Mouse (Mus musculus) forebrain, embryonic 13.5 days (tissue): ENCODE data around the gene Kcnk10. TPM values are rescaled to one million over a fixed set of nuclear protein-coding genes. Genes with fewer than 3 reads are reported as not detected.

Experiments used
- ATAC-seq: fragments of 200-750 bp; cut with Nextera tagmentation; 2 replicates; pipeline ENCODE4 v1.8.0; 2017
- H3K27ac ChIP-seq: fragments of 300-500 bp; sonication (generic); 2 replicates; pipeline ENCODE4 v1.5.1; 2015; ENCODE audit warnings: inconsistent platforms, mild to moderate bottlenecking, moderate library complexity
- H3K27me3 ChIP-seq: fragments of 300-500 bp; sonication (generic); 2 replicates; pipeline ENCODE4 v1.6.1; 2015; ENCODE audit warnings: mild to moderate bottlenecking, inconsistent platforms
- H3K36me3 ChIP-seq: fragments of 300-500 bp; sonication (generic); 2 replicates; pipeline ENCODE4 v1.6.1; 2015; ENCODE audit warnings: mild to moderate bottlenecking, inconsistent platforms; ENCODE audit not compliant: poor library complexity, severe bottlenecking
- H3K4me1 ChIP-seq: fragments of 300-500 bp; sonication (generic); 2 replicates; pipeline ENCODE4 v1.6.1; 2015; ENCODE audit warnings: inconsistent platforms
- H3K4me2 ChIP-seq: fragments of 300-500 bp; sonication (generic); 2 replicates; pipeline ENCODE4 v1.6.1; 2015; ENCODE audit warnings: inconsistent platforms, mild to moderate bottlenecking, moderate library complexity
- H3K4me3 ChIP-seq: fragments of 300-500 bp; sonication (generic); 2 replicates; pipeline ENCODE4 v1.5.1; 2015; ENCODE audit warnings: mild to moderate bottlenecking, inconsistent platforms
- H3K9ac ChIP-seq: fragments of 300-500 bp; sonication (generic); 2 replicates; pipeline ENCODE4 v1.6.1; 2015; ENCODE audit warnings: mild to moderate bottlenecking, inconsistent platforms
- H3K9me3 ChIP-seq: fragments of 300-500 bp; sonication (generic); replicated peaks from 2 replicates; pipeline ENCODE4 v1.6.1; 2016; ENCODE audit warnings: inconsistent platforms
- WGBS: fragments of 180-500 bp; shearing (Covaris S2); methylation state at CpG from one replicate; pipeline ENCODE4 v1.1.7; 2015; 5-methylcytosine and 5-hydroxymethylcytosine counted together
- polyA plus RNA-seq: library from polyadenylated mRNA; unstranded; fragments of >200 nt; fragmentation: Nextera tagmentation; extraction: Ambion mirVana; gene quantifications from 2 replicates; pipeline ENCODE4 v1.2.1, GENCODE M21; 2015

Gene Kcnk10
- polyA plus RNA-seq, 1 experiment from 2014 or later, result 50.9 TPM

DNA sequence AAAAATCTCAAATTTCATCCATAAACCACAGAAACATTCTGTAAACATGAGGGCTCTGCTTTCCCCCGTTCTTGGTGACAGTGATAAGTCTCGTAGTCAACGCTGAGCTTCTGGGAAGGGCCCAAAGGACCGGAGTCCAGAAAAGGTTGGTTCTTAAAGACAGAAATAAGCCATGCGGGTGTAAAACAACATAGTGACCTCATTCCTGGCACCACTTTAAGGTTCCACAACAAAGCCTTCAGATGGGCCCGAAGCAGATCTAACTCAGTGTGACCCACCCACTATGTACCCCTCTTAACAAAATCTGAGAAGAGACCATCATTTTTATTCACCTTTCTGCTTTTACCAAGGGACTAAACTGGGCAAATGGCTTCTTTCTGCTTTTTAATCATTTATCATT lies 10.2 kb downstream of the Kcnk10 start:
- Histone ChIP-seq H3K36me3 (no peaks in the 10 kb centered on the region), H3K4me2 (peak overlapping the region; percentile 24), H3K9me3 (no peaks in the 10 kb centered on the region), H3K27me3 (no peaks in the 10 kb centered on the region), H3K9ac (no peak overlapping the region), H3K4me1 (peaks cover 99% of the 10 kb centered on the region), H3K27ac (peak overlapping the region; percentile 33), H3K4me3 (no peak overlapping the region)
- WGBS, result 63% methylated on average over 6 of the region's 6 CpGs
- ATAC-seq, result no peak

- H3K4me1 ChIP-seq, result peaks cover 92% of the 10 kb centered on the region
- no peaks in the 10 kb centered on the region for H3K27me3 ChIP-seq
- H3K4me2 ChIP-seq, result peak overlapping the region; percentile 47
- no peaks in the 10 kb centered on the region for H3K9me3 ChIP-seq
- H3K4me3 ChIP-seq, result no peak overlapping the region
- H3K27ac ChIP-seq, result peak overlapping the region; percentile 95
- H3K36me3 ChIP-seq, result no peaks in the 10 kb centered on the region
- WGBS, result 9% methylated on average over 3 of the region's 3 CpGs
- H3K9ac ChIP-seq, result peak overlapping the region; percentile 38; the same call in 1 of the 2 replicates
- ATAC-seq, result peak; percentile 44
Observed at GRCm38 (mm10) chr12:98564383-98564782, 13.7 kb downstream of the Kcnk10 start.

DNA sequence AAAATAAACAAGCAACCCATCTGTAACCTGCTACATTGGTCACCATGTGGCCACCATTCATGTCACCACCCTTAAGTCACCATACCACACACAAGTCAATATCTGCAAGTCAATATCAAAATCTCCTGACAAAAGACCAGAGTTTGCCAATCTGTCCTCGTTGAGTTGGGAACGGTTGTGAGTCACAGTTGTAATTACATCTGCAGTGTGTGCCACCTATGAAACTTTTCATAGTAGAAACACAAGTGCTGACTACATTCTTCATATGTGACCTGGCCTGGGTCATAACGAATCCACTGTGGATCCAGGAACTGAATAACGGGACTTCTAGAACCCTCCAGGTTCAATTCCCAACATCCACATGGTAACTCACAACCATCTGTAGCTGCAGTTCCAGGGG lies 14.8 kb downstream of the Kcnk10 start:
- Histone ChIP-seq H3K27ac (peak overlapping the region; percentile 95), H3K9me3 (no peaks in the 10 kb centered on the region), H3K9ac (no peak overlapping the region), H3K36me3 (no peaks in the 10 kb centered on the region), H3K4me1 (peaks cover 81% of the 10 kb centered on the region), H3K4me2 (peak overlapping the region; percentile 49), H3K27me3 (no peaks in the 10 kb centered on the region), H3K4me3 (no peak overlapping the region)
- WGBS, result 37% methylated on average over 4 of the region's 4 CpGs
- no peak for ATAC-seq

GRCm38 (mm10) chr12:98562341-98562977 lies 15.7 kb downstream of the Kcnk10 start:
- H3K4me3 ChIP-seq, result peak overlapping the region; percentile 15; the same call in 1 of the 2 replicates
- no peaks in the 10 kb centered on the region for H3K27me3 ChIP-seq
- peak overlapping the region; percentile 31; the same call in 1 of the 2 replicates for H3K9ac ChIP-seq
- H3K4me1 ChIP-seq, result peaks cover 73% of the 10 kb centered on the region
- peak overlapping the region; percentile 49 for H3K4me2 ChIP-seq
- 5% methylated on average over 13 of the region's 13 CpGs for WGBS
- peak; percentile 93 for ATAC-seq
- H3K9me3 ChIP-seq, result no peaks in the 10 kb centered on the region
- peak overlapping the region; percentile 95 for H3K27ac ChIP-seq
- no peaks in the 10 kb centered on the region for H3K36me3 ChIP-seq

- no peak for ATAC-seq
- Histone ChIP-seq H3K9me3 (no peaks in the 10 kb centered on the region), H3K4me3 (no peak overlapping the region), H3K27me3 (no peaks in the 10 kb centered on the region), H3K36me3 (no peaks in the 10 kb centered on the region), H3K27ac (no peak overlapping the region), H3K4me2 (no peak overlapping the region), H3K4me1 (peaks cover 49% of the 10 kb centered on the region), H3K9ac (no peak overlapping the region)
- 89% methylated on average over 3 of the region's 3 CpGs for WGBS
Observed at GRCm38 (mm10) chr12:98560038-98560437, 18.1 kb downstream of the Kcnk10 start.

- Histone ChIP-seq H3K4me3 (no peak overlapping the region), H3K27ac (no peak overlapping the region), H3K4me1 (peaks cover 20% of the 10 kb centered on the region), H3K9me3 (no peaks in the 10 kb centered on the region), H3K36me3 (no peaks in the 10 kb centered on the region; the same call in 1 of the 2 replicates), H3K4me2 (no peak overlapping the region), H3K9ac (no peak overlapping the region), H3K27me3 (no peaks in the 10 kb centered on the region)
- whole genome bisulfite sequencing, result 84% methylated on average over 7 of the region's 7 CpGs
- no peak for ATAC-seq
Observed at GRCm38 (mm10) chr12:98557013-98557677, 21.0 kb downstream of the Kcnk10 start.

DNA sequence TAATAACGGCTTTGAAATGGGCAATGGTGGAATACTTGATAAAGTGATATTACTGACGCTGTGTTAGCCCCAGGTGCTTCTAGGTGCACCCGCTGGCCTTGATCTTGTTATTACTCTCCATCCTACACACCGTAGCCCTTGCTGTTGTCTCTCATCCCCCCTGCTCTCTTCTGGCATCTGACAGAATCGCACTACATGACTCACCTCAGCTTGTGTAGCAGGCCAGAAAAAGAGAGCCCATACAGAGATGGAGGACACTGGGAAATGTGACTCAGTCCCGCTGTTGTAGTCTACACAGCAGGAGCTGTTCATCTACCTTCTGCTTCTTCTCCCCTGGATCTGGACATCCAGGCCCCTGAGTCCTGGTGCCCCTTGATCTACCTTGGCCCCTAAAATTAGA lies 28.1 kb downstream of the Kcnk10 start:
- peaks cover 13% of the 10 kb centered on the region; the same call in 1 of the 2 replicates for H3K4me1 ChIP-seq
- peaks cover 12% of the 10 kb centered on the region; the same call in 1 of the 2 replicates for H3K36me3 ChIP-seq
- 93% methylated on average over 6 of the region's 6 CpGs for WGBS

DNA sequence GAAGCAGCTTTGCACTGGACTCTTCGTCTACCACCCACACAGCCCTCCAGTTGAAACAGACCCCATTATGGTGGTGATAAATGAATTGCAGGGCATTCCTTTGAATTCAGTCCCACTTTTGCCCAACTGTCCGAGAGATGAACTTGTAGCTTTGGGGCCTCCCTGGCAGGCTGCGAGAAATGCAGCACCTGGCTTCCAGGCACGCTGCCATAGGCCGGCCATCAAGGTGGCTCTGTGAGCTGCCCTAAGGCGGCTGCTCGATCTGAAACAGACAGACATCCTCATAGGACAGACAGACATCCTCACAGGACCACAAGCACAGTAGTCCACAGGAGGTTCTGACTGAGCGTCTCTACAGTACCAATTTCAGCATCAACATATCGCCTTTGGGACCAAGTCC lies 30.0 kb downstream of the Kcnk10 start:
- no peak for ATAC-seq
- H3K9ac ChIP-seq, result no peak overlapping the region
- no peak overlapping the region for H3K27ac ChIP-seq

More for the DNA sequence above, 28.1 kb downstream of the Kcnk10 start:
- Histone ChIP-seq H3K9me3 (no peaks in the 10 kb centered on the region), H3K4me3 (no peak overlapping the region), H3K27ac (no peak overlapping the region), H3K9ac (no peak overlapping the region), H3K27me3 (no peaks in the 10 kb centered on the region), H3K4me2 (no peak overlapping the region)
- no peak for ATAC-seq

GRCm38 (mm10) chr12:98545875-98546274 lies 32.2 kb downstream of the Kcnk10 start:
- H3K4me3 ChIP-seq, result no peak overlapping the region
- peaks cover 18% of the 10 kb centered on the region; the same call in 1 of the 2 replicates for H3K4me1 ChIP-seq
- peak overlapping the region; percentile 35; the same call in 1 of the 2 replicates for H3K27ac ChIP-seq
- H3K9ac ChIP-seq, result no peak overlapping the region
- H3K4me2 ChIP-seq, result no peak overlapping the region
- 0 out of 2 replicates have a peak, but pooled peaks cover 7% of the 10 kb centered on the region for H3K36me3 ChIP-seq
- ATAC-seq, result peak; percentile 40; the same call in 1 of the 2 replicates
- no peaks in the 10 kb centered on the region for H3K27me3 ChIP-seq
- WGBS, result 78% methylated on average over 2 of the region's 2 CpGs
- no peaks in the 10 kb centered on the region for H3K9me3 ChIP-seq

More for the DNA sequence above, 30.0 kb downstream of the Kcnk10 start:
- Histone ChIP-seq H3K4me2 (no peak overlapping the region), H3K36me3 (peaks cover 12% of the 10 kb centered on the region; the same call in 1 of the 2 replicates), H3K27me3 (no peaks in the 10 kb centered on the region), H3K9me3 (no peaks in the 10 kb centered on the region), H3K4me1 (peaks cover 18% of the 10 kb centered on the region; the same call in 1 of the 2 replicates), H3K4me3 (no peak overlapping the region)
- 87% methylated on average over 9 of the region's 9 CpGs for WGBS

DNA sequence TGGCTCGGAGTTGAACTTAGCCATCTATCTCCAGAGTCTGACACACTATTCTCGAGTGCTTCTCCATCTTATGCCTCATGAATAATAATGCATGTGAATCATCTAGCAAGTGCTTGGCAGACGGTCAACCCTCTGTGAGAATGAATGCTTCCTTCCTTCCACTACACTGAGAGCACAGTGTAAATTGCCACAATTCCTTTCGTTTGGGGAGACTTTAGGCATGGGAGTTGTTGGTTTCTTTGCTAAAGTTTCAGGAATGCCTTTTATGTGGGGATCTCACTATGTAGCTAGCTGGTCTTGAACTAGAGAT lies 32.9 kb downstream of the Kcnk10 start:
- Histone ChIP-seq H3K27me3 (no peaks in the 10 kb centered on the region), H3K4me1 (peaks cover 18% of the 10 kb centered on the region; the same call in 1 of the 2 replicates), H3K4me2 (no peak overlapping the region), H3K36me3 (0 out of 2 replicates have a peak, but pooled peaks cover 14% of the 10 kb centered on the region), H3K4me3 (no peak overlapping the region), H3K9me3 (no peaks in the 10 kb centered on the region), H3K27ac (peak overlapping the region; percentile 35; the same call in 1 of the 2 replicates), H3K9ac (no peak overlapping the region)
- ATAC-seq, result peak; percentile 76
- WGBS, result 57% methylated on average over 4 of the region's 4 CpGs

DNA sequence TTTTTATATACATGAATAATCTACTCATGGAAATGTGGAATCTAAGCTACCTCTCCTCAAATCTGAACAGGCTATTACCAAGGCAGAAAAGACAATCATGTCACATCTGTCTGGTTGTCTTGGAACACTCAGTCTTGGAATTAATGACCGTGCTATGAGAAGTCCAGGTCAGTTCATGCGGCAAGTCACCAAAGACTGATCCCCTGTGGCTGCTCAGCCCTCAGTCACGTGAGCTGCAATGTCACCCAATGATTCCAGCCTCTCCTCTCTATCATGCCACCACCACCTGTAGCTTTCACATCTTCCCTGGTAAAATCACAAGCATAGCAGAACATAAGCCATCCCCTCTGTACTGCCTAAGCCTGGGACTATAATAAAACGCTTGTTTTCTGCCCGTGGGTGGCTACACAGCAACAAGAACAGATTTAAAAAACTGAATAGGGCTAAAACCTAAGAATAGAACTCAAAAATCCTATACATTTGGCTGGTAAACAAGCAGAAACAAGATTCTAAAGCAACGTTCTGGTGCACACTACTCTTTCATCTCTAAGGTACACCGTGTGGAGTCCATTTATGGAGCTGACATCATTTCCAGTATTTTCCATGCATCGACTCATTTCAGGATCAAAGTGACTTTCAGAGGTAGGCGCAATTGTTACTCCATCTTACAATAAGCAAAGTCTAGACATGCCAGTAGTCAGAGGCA lies 33.4 kb downstream of the Kcnk10 start:
- no peak for ATAC-seq
- H3K27me3 ChIP-seq, result no peaks in the 10 kb centered on the region
- H3K36me3 ChIP-seq, result 0 out of 2 replicates have a peak, but pooled peaks cover 17% of the 10 kb centered on the region
- 86% methylated on average over 9 of the region's 9 CpGs for WGBS
- H3K4me2 ChIP-seq, result no peak overlapping the region
- peaks cover 18% of the 10 kb centered on the region; the same call in 1 of the 2 replicates for H3K4me1 ChIP-seq
- no peak overlapping the region for H3K9ac ChIP-seq
- peak overlapping the region; percentile 35; the same call in 1 of the 2 replicates for H3K27ac ChIP-seq
- H3K4me3 ChIP-seq, result no peak overlapping the region
- no peaks in the 10 kb centered on the region for H3K9me3 ChIP-seq

DNA sequence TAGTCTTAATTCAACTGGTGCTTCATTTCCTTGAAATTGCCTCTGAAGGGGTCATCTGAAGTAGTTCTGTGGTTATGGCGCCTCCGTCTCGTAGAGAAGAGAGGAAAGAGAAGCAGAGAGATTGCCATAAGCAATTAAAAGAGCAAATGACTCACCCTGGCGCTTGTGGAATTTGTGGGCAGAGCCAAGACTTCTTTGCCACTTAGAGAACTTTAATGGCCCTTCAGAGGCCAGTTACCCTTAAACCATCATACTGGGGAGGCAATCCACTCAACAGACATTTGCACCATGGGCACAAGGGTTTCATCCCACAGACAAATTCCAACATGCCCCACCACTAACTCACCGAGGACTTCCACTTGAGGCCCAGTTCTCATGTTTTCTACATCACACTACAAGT lies 41.4 kb downstream of the Kcnk10 start:
- 90% methylated on average over 5 of the region's 5 CpGs for WGBS
- H3K27ac ChIP-seq, result no peak overlapping the region

More for the DNA sequence above, 41.4 kb downstream of the Kcnk10 start:
- Histone ChIP-seq H3K4me2 (no peak overlapping the region), H3K27me3 (no peaks in the 10 kb centered on the region), H3K4me3 (no peak overlapping the region), H3K36me3 (peaks cover 56% of the 10 kb centered on the region), H3K9ac (no peak overlapping the region), H3K4me1 (peaks cover under 1% of the 10 kb centered on the region; the same call in 1 of the 2 replicates), H3K9me3 (no peaks in the 10 kb centered on the region)
- ATAC-seq, result no peak
